Mouse (Mus musculus): Measurements from ENCODE around the gene Dclk2.

- no peak for TF ChIP-seq CTCF (IDR thresholded peaks at IDR 0.05; ENCODE audit: control insufficient read depth, insufficient read depth, insufficient read length)
- no peak for TF ChIP-seq USF1 (IDR thresholded peaks at IDR 0.05; ENCODE audit: low read depth)
- TF ChIP-seq MAX (IDR thresholded peaks at IDR 0.05), result no peak
Measured at GRCm38 (mm10) chr3:86834341-86834740, 86.3 kb downstream of the Dclk2 start.

All from C2C12 (cell line).